Mouse (Mus musculus): ENCODE results near the gene Sall1. TPM values are rescaled to one million over a fixed set of nuclear protein-coding genes. Genes with fewer than 3 reads are reported as not detected.

The Sall1 gene
- polyA plus RNA-seq, 2 experiments, result 8.4 to 13.6 TPM

DNA sequence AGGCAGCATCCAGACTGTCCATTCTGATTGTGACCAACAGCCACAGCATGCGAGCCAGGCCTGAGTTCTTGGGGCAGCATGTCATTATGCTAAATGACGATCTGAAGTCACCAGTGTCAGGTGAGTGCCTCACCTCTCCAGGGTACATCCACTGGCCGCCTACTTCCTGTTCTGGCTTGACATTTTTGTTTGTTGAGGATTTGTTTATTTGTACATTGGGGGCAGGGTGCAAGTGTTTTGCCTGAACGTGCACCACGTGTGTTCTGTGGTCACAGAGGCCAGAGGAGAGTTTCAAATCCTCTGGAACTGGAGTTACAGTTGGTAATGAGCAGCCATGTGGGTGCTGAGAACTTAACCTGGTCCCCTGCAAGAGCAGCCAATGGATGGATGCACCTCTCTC, 60.5 kb downstream of the Sall1 start:
- Histone ChIP-seq H3K4me3 (replicated peaks; ENCODE audit: low read length) (no peak overlapping the region), H3K27me3 (ENCODE audit: control insufficient read depth, insufficient read depth, low read length) (no peaks in the 10 kb centered on the region), H3K4me1 (ENCODE audit: control insufficient read depth, insufficient read depth, low read length) (no peaks in the 10 kb centered on the region), H3K9ac (ENCODE audit: low read depth, low read length, severe bottlenecking) (no peak overlapping the region), H3K36me3 (ENCODE audit: control insufficient read depth, insufficient read depth, low read length) (no peaks in the 10 kb centered on the region), H3K27ac (replicated peaks; ENCODE audit: low read depth, low read length) (no peak overlapping the region), H3K9me3 (ENCODE audit: control insufficient read depth, low read length) (no peaks in the 10 kb centered on the region), H3K4me2 (replicated peaks; ENCODE audit: low read depth, low read length, severe bottlenecking) (no peak overlapping the region)
- ATAC-seq (ENCODE audit: low FRiP score, low read depth) (no peak), DNase-seq (ENCODE audit: low spot score) (no peak)
- 75% methylated on average over 5 of the region's 5 CpGs for WGBS
- no peak for TF ChIP-seq POLR2A (IDR thresholded peaks at IDR 0.05; ENCODE audit: borderline replicate concordance, extremely low read depth, insufficient read depth, insufficient read length)

Small RNA genes within 50 kb of the gene (microRNA-seq; reads per million reads assigned to microRNA genes)
- not detected for gene Mir8110

Measured in limb, embryonic 14.5 days (tissue).